Mouse (Mus musculus): ENCODE results near the gene Nfkbid. TPM values are rescaled to one million over a fixed set of nuclear protein-coding genes. Genes with fewer than 3 reads are reported as not detected.

The Nfkbid gene
- polyA plus RNA-seq, 1 experiment from 2014 or later, result 3.2 TPM

DNA sequence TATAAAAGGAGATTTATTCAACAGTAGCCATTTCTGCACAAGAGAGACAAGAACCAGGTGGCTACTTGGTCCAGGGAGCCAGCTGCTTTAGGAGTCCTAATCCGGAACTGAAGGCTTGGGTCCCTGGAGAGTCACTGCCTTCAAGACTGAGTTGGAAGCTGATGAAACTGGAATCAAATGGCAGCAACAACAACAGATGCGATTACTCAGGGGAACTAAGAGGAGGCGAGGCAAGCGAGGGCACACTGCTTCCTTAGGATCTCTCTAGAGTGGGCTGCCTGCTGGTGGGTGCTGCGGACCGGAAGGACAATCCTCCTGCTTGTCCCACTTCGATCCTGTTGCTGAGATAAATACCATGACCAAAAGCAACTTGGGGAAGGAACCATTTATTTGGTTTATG is 21.9 kb upstream of the Nfkbid start:
- no peaks in the 10 kb centered on the region for H3K4me1 ChIP-seq (replicated peaks; ENCODE audit: control insufficient read depth, insufficient read depth, low read length)
- H3K36me3 ChIP-seq (ENCODE audit: control insufficient read depth, insufficient read depth, low read length), result no peaks in the 10 kb centered on the region
- H3K9me3 ChIP-seq (ENCODE audit: control insufficient read depth, low read length), result no peaks in the 10 kb centered on the region
- H3K27ac ChIP-seq (ENCODE audit: low read depth), result no peak overlapping the region
- 43% methylated on average over 7 of the region's 7 CpGs for WGBS
- H3K9ac ChIP-seq (ENCODE audit: low read length), result no peak overlapping the region; the same call in 1 of the 2 replicates
- DNase-seq (ENCODE audit: low spot score) (no peak), ATAC-seq (replicated peaks; ENCODE audit: low FRiP score, low TSS enrichment, low read depth) (no peak)
- H3K4me3 ChIP-seq (ENCODE audit: low read depth, low read length), result no peak overlapping the region
- H3K4me2 ChIP-seq (ENCODE audit: low read length), result no peak overlapping the region
- H3K27me3 ChIP-seq (replicated peaks; ENCODE audit: control insufficient read depth, insufficient read depth, low read length), result no peaks in the 10 kb centered on the region

DNA sequence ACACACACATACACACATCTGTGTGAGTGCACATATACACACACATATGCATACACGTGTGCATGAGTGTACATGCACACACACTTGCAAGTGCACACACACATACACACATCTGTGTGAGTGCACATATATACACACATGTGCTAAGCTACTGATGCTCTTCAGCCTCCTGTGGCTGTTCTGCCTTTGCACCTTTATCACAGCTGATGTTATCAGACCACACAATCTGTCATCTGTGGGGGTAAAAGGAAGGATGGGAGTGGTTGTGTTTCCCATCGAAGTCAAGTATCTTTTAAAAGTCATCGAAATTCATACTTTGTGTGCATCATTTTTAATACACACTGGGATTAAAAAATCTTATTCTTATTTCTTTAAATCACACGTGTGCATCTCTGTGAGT is 19.2 kb upstream of the Nfkbid start:
- Histone ChIP-seq H3K36me3 (ENCODE audit: control insufficient read depth, insufficient read depth, low read length) (no peaks in the 10 kb centered on the region), H3K4me2 (ENCODE audit: low read length) (no peak overlapping the region), H3K27ac (ENCODE audit: low read depth) (no peak overlapping the region), H3K4me3 (ENCODE audit: low read depth, low read length) (no peak overlapping the region), H3K27me3 (replicated peaks; ENCODE audit: control insufficient read depth, insufficient read depth, low read length) (no peaks in the 10 kb centered on the region), H3K9ac (ENCODE audit: low read length) (no peak overlapping the region), H3K9me3 (ENCODE audit: control insufficient read depth, low read length) (no peaks in the 10 kb centered on the region), H3K4me1 (replicated peaks; ENCODE audit: control insufficient read depth, insufficient read depth, low read length) (no peaks in the 10 kb centered on the region)
- no peak for DNase-seq (ENCODE audit: low spot score)
- no peak for ATAC-seq (replicated peaks; ENCODE audit: low FRiP score, low TSS enrichment, low read depth)
- WGBS, result 72% methylated on average over 4 of the region's 4 CpGs

DNA sequence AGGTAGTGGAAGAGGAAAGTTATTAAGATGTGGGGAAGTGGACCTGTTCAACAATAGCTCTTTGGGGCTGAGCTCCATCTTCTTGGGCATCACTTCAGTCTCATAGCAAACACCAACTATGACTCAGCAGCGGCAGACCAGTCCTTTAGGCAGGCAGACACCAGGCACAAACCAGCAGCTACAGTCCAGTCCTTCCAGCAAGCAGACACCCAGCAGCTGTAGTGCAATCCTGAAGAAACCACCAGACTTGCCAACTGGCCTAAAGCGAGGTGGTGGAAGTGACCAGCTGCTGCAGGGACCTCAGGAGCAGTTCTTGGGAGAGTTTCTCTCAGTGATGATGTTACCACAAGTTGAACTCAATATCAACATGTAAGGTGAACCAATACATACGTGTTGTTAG is 12.9 kb upstream of the Nfkbid start:
- Histone ChIP-seq H3K9me3 (ENCODE audit: control insufficient read depth, low read length) (no peaks in the 10 kb centered on the region), H3K27me3 (replicated peaks; ENCODE audit: control insufficient read depth, insufficient read depth, low read length) (no peaks in the 10 kb centered on the region), H3K4me1 (replicated peaks; ENCODE audit: control insufficient read depth, insufficient read depth, low read length) (no peaks in the 10 kb centered on the region), H3K4me2 (ENCODE audit: low read length) (no peak overlapping the region), H3K4me3 (ENCODE audit: low read depth, low read length) (no peak overlapping the region), H3K9ac (ENCODE audit: low read length) (no peak overlapping the region), H3K36me3 (ENCODE audit: control insufficient read depth, insufficient read depth, low read length) (no peaks in the 10 kb centered on the region), H3K27ac (ENCODE audit: low read depth) (no peak overlapping the region)
- DNase-seq (ENCODE audit: low spot score) (no peak), ATAC-seq (replicated peaks; ENCODE audit: low FRiP score, low TSS enrichment, low read depth) (no peak)
- 87% methylated on average over 3 of the region's 3 CpGs for WGBS

DNA sequence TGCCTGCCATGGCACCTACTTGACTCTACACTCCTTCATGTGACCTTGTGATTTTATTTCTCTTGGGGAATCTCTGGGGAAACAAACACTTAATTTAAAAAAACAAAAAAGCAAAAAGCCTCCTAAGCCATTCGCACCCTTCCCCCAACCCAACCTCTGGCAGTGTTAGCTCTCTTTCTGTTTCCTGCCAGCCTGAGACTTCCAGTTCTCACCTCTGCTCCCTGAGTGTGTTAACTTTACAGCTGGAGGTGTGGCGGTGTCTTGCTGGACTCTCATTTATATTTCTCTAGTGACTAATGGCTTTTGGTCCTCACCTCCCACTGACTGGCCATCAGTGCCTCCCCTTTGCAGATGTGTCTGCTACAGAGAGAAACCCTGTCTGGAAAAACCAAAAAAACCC is 11.7 kb upstream of the Nfkbid start:
- Histone ChIP-seq H3K27me3 (replicated peaks; ENCODE audit: control insufficient read depth, insufficient read depth, low read length) (no peaks in the 10 kb centered on the region), H3K36me3 (ENCODE audit: control insufficient read depth, insufficient read depth, low read length) (no peaks in the 10 kb centered on the region), H3K4me1 (replicated peaks; ENCODE audit: control insufficient read depth, insufficient read depth, low read length) (no peaks in the 10 kb centered on the region), H3K27ac (ENCODE audit: low read depth) (no peak overlapping the region), H3K9me3 (ENCODE audit: control insufficient read depth, low read length) (no peaks in the 10 kb centered on the region), H3K4me3 (ENCODE audit: low read depth, low read length) (no peak overlapping the region), H3K9ac (ENCODE audit: low read length) (no peak overlapping the region), H3K4me2 (ENCODE audit: low read length) (no peak overlapping the region)
- ATAC-seq (replicated peaks; ENCODE audit: low FRiP score, low TSS enrichment, low read depth), result no peak
- no peak for DNase-seq (ENCODE audit: low spot score)
- whole genome bisulfite sequencing, result 45% methylated on average over 2 of the region's 2 CpGs

DNA sequence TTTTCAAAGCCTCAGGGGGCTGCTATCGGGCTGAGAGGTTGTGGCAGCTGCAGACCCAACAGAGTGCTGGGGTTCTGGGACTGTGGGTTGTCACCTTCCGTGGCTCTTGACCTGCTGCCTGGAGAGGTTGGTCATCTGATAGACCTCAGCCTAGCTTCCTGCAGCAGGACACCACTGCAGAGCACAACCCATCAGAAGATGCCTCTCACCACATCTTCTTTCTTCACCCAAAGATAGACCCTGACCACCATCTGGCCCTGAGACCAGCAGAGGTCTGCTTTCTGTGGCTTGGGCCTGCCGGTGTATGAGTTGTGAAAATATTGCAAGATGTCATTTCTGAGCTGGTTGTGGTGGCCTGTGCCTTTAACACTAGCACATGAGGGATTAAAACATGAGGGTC is 10.5 kb upstream of the Nfkbid start:
- no peak overlapping the region for H3K27ac ChIP-seq (ENCODE audit: low read depth)
- WGBS, result 77% methylated on average over 3 of the region's 3 CpGs
- H3K4me1 ChIP-seq (replicated peaks; ENCODE audit: control insufficient read depth, insufficient read depth, low read length), result no peaks in the 10 kb centered on the region
- ATAC-seq (replicated peaks; ENCODE audit: low FRiP score, low TSS enrichment, low read depth), result no peak
- H3K27me3 ChIP-seq (replicated peaks; ENCODE audit: control insufficient read depth, insufficient read depth, low read length), result no peaks in the 10 kb centered on the region
- no peak for DNase-seq (ENCODE audit: low spot score)
- H3K4me3 ChIP-seq (ENCODE audit: low read depth, low read length), result no peak overlapping the region
- no peaks in the 10 kb centered on the region for H3K36me3 ChIP-seq (ENCODE audit: control insufficient read depth, insufficient read depth, low read length)
- H3K9ac ChIP-seq (ENCODE audit: low read length), result no peak overlapping the region
- no peak overlapping the region for H3K4me2 ChIP-seq (ENCODE audit: low read length)
- no peaks in the 10 kb centered on the region for H3K9me3 ChIP-seq (ENCODE audit: control insufficient read depth, low read length)

DNA sequence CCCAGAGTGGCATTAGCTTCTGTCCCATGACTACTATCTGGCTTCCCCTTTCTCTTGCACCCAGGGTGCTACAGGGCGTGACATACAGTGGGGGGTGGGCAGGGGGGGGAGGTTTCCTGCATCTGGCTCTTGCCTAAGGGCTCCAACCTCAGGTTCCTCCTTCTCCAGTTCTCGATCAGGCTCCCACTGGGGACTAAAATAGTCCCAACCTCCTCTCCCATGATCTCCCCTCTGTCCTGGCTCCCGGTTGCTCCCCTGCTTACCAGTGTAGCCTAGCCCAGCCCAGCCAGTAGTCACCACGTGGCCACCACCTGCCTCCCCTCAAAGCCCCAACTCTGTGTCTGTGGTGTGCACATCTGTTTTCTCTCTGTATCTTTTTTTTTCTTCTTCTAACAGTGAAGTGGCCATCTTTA is 8.8 kb upstream of the Nfkbid start:
- Histone ChIP-seq H3K4me3 (ENCODE audit: low read depth, low read length) (no peak overlapping the region), H3K9me3 (ENCODE audit: control insufficient read depth, low read length) (no peaks in the 10 kb centered on the region), H3K4me2 (ENCODE audit: low read length) (no peak overlapping the region), H3K4me1 (replicated peaks; ENCODE audit: control insufficient read depth, insufficient read depth, low read length) (no peaks in the 10 kb centered on the region), H3K36me3 (ENCODE audit: control insufficient read depth, insufficient read depth, low read length) (no peaks in the 10 kb centered on the region), H3K27me3 (replicated peaks; ENCODE audit: control insufficient read depth, insufficient read depth, low read length) (no peaks in the 10 kb centered on the region), H3K9ac (ENCODE audit: low read length) (no peak overlapping the region), H3K27ac (ENCODE audit: low read depth) (no peak overlapping the region)
- DNase-seq (ENCODE audit: low spot score), result no peak
- ATAC-seq (replicated peaks; ENCODE audit: low FRiP score, low TSS enrichment, low read depth), result no peak
- WGBS, result 62% methylated on average over 4 of the region's 4 CpGs

DNA sequence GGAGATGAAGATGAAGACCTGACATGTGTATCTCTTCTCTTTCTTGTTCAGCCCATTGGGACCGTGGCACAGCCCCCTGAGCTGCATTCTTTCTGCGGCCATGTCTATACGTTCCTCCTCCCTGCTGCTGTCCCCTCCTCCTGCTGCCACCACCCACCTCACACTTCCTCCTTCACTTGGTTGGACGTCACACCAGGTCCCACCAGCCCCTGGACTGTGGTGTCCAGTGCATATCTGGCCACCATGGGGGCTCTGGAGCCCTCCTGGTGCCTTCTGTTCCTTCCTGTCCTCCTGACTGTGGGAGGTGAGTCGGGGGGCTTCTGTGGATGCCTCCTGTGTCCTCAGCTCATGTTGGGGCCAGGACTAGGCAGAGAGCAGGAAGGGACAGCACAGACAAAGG is 7.9 kb upstream of the Nfkbid start, which contains the start of gene Tyrobp:
Gene Tyrobp (plus strand): TSS at position 165 of the 400 bp plus-strand sequence.
- Histone ChIP-seq H3K4me3 (ENCODE audit: low read depth, low read length) (no peak within 1 kb of the TSS), H3K4me1 (replicated peaks; ENCODE audit: control insufficient read depth, insufficient read depth, low read length) (no peaks in the 10 kb centered on the region), H3K9ac (ENCODE audit: low read length) (no peak within 1 kb of the TSS), H3K27ac (ENCODE audit: low read depth) (no peak within 1 kb of the TSS), H3K27me3 (replicated peaks; ENCODE audit: control insufficient read depth, insufficient read depth, low read length) (no peaks in the 10 kb centered on the region), H3K4me2 (ENCODE audit: low read length) (no peak within 1 kb of the TSS), H3K36me3 (ENCODE audit: control insufficient read depth, insufficient read depth, low read length) (no peaks in the 10 kb centered on the region), H3K9me3 (ENCODE audit: control insufficient read depth, low read length) (no peaks in the 10 kb centered on the region; the same call in 1 of the 2 replicates)
- DNase-seq (ENCODE audit: low spot score), result no peak
- no peak for ATAC-seq (replicated peaks; ENCODE audit: low FRiP score, low TSS enrichment, low read depth)
- WGBS, result 63% methylated on average over 5 of the region's 5 CpGs

DNA sequence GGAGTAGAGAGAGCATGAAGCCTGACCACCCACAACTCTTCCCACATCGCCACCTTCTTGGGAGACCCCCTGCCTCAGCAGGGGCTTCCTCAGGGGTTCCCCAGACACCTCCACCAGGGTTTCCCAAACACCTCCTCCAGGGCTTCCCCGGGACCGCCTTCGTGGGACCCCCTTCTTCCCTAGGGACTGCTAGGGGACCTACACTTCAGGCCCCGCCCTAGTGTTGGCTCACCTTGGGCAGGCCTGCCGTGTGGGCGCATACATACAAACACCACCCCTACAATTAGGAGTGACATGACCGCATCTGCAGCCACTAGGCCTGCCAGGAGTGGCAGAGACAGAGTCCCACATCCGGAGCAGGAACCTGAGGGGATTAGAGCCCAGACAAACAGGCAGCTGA is 3.7 kb upstream of the Nfkbid start:
- Histone ChIP-seq H3K27me3 (replicated peaks; ENCODE audit: control insufficient read depth, insufficient read depth, low read length) (no peaks in the 10 kb centered on the region), H3K4me3 (ENCODE audit: low read depth, low read length) (no peak overlapping the region), H3K9me3 (ENCODE audit: control insufficient read depth, low read length) (peaks cover 4% of the 10 kb centered on the region; the same call in 1 of the 2 replicates), H3K36me3 (ENCODE audit: control insufficient read depth, insufficient read depth, low read length) (no peaks in the 10 kb centered on the region), H3K9ac (ENCODE audit: low read length) (no peak overlapping the region), H3K4me2 (ENCODE audit: low read length) (no peak overlapping the region), H3K27ac (ENCODE audit: low read depth) (no peak overlapping the region), H3K4me1 (replicated peaks; ENCODE audit: control insufficient read depth, insufficient read depth, low read length) (no peaks in the 10 kb centered on the region)
- WGBS, result 71% methylated on average over 9 of the region's 9 CpGs
- no peak for DNase-seq (ENCODE audit: low spot score)
- ATAC-seq (replicated peaks; ENCODE audit: low FRiP score, low TSS enrichment, low read depth), result no peak

DNA sequence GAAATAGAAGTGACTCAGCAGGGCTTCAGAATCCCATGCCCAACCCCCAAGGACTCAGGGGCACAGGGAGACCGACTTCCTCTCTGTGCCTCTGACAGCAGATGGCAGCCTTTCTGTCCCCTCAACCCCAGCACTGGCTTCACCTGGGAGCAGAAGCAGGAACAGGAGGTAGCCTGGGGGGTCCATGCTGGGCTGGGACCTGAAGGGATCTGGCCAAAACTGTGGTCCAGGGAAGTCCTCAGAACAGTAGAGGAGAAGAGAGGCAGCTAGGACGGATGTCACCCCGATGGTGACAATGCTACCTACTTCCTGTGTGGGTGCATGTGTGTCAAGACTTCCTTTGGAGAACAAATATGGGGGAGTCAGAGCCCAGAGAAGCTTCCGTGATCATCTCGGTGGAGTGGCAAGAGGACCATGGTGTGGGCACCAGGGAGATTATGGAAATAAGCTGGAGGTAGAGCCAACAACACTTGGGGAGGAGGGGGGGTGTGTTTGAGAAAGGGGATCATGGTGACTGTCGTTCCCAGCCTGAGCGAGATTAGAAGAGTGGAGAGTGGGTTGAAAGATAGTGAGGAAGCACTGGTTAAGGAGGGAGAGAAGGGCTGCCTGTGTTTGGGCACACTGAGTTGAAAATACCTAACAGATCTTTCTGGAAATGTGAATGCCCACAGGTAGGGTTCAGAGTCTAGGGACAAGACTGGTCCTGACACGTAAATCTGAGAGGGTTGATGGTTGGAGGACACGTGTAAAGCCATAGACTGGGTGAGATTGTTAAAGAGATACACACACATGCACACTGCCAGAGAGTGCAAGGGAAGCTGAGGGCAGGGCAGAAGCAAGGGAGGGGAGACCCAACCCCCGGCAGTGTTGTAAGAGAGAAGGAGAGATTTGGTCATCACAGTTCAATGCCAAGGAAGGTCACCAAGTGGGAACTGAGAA is 1.7 kb upstream of the Nfkbid start, which contains the start of gene Hcst:
Gene Hcst (minus strand): TSS at position 294 of the 939 bp plus-strand sequence.
- no peak within 1 kb of the TSS for H3K27ac ChIP-seq (ENCODE audit: low read depth)
- peaks cover 4% of the 10 kb centered on the region; the same call in 1 of the 2 replicates for H3K9me3 ChIP-seq (ENCODE audit: control insufficient read depth, low read length)
- H3K4me3 ChIP-seq (ENCODE audit: low read depth, low read length), result no peak within 1 kb of the TSS
- H3K36me3 ChIP-seq (ENCODE audit: control insufficient read depth, insufficient read depth, low read length), result peaks cover 8% of the 10 kb centered on the region; the same call in 1 of the 2 replicates
- H3K4me2 ChIP-seq (ENCODE audit: low read length), result no peak within 1 kb of the TSS
- H3K27me3 ChIP-seq (replicated peaks; ENCODE audit: control insufficient read depth, insufficient read depth, low read length), result no peaks in the 10 kb centered on the region
- H3K4me1 ChIP-seq (replicated peaks; ENCODE audit: control insufficient read depth, insufficient read depth, low read length), result no peaks in the 10 kb centered on the region; the same call in 1 of the 2 replicates
- 72% methylated on average over 10 of the region's 10 CpGs for WGBS
- no peak within 1 kb of the TSS for H3K9ac ChIP-seq (ENCODE audit: low read length)
- no peak for ATAC-seq (replicated peaks; ENCODE audit: low FRiP score, low TSS enrichment, low read depth)
- no peak for DNase-seq (ENCODE audit: low spot score)
